Mouse (Mus musculus) cortical plate, adult 2 months (tissue): ENCODE results near the gene Gm49378. TPM values are rescaled to one million over a fixed set of nuclear protein-coding genes. Genes with fewer than 3 reads are reported as not detected.

ENCODE experiments used
- H3K27ac ChIP-seq: fragments of 200-500 bp; 2 replicates; pipeline ENCODE4 v1.5.1; 2012; ENCODE audit warnings: low read length, control low read depth, inconsistent platforms; ENCODE audit not compliant: insufficient read depth
- H3K4me1 ChIP-seq: fragments of 200-500 bp; 2 replicates; pipeline ENCODE4 v1.6.1; 2011; ENCODE audit warnings: low read length; ENCODE audit not compliant: control insufficient read depth, insufficient read depth
- H3K4me3 ChIP-seq: fragments of 200-500 bp; 2 replicates; pipeline ENCODE4 v1.5.1; 2011; ENCODE audit warnings: mild to moderate bottlenecking, low read length, control low read depth; ENCODE audit not compliant: insufficient read depth
- CTCF ChIP-seq: fragments of 200-500 bp; IDR thresholded peaks from 2 replicates; pipeline ENCODE4 v1.5.1; 2011; ENCODE audit warnings: mild to moderate bottlenecking, control low read depth, low read length; ENCODE audit not compliant: insufficient read depth; ENCODE audit errors: extremely low read depth
- POLR2A ChIP-seq: fragments of 200-500 bp; IDR thresholded peaks from 2 replicates; pipeline ENCODE4 v1.6.1; 2011; ENCODE audit warnings: mild to moderate bottlenecking, low read length, control low read depth; ENCODE audit not compliant: insufficient read depth; ENCODE audit errors: extremely low read depth
- polyA plus RNA-seq: library from polyadenylated mRNA; depleted of rRNA; stranded (reverse); fragments of >200 nt; gene quantifications from 2 replicates; pipeline ENCODE4 v1.2.3, GENCODE M21; 2012

Gene Gm49378
- polyA plus RNA-seq, 1 experiment: 6.5 TPM

GRCm38 (mm10) chr14:55658011-55658410 lies 20.3 kb upstream of the Gm49378 start:
- Histone ChIP-seq H3K27ac (no peak overlapping the region), H3K4me1 (no peaks in the 10 kb centered on the region), H3K4me3 (no peak overlapping the region)
- TF ChIP-seq CTCF (no peak), POLR2A (no peak)

GRCm38 (mm10) chr14:55656935-55657334 lies 19.2 kb upstream of the Gm49378 start:
- Histone ChIP-seq H3K4me1 (no peaks in the 10 kb centered on the region), H3K4me3 (no peak overlapping the region), H3K27ac (no peak overlapping the region)
- TF ChIP-seq CTCF: no peak
- no peak for TF ChIP-seq POLR2A

DNA sequence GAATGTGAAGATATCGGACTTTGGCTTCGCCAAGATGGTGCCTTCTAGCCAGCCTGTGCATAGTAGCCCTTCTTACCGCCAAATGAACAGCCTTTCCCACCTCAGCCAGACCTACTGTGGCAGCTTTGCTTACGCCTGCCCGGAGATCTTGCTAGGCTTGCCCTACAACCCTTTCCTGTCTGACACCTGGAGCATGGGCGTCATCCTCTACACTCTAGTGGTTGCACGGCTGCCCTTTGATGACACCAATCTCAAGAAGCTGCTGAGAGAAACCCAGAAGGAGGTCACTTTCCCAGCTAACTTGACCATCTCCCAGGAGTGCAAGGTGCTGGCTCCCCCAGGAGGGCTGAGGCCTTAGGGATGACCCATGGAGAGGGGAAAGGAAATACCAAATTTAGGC lies 13.8 kb upstream of the Gm49378 start:
- no peak overlapping the region for H3K27ac ChIP-seq
- TF ChIP-seq CTCF (no peak), POLR2A (no peak)
- H3K4me3 ChIP-seq: no peak overlapping the region
- H3K4me1 ChIP-seq: no peaks in the 10 kb centered on the region

DNA sequence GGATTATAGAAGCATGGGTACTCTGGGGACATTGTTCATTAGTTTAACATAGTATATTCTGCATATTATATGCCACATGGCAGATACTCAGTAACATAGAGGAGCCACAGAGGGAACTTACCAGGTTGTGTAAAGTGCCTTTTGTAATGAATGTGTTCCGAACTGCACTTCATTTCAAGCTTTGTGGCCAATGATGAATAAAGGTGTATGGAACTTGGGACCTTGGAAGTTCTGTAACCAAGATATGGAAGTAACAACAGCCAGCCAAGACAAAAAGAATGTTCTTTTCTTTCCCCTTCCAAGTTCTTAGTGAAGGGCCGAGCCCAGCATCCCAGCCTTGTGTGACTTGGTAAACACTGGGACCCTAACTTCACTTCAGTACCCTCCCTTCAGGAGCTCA lies 12.2 kb upstream of the Gm49378 start, which contains the start of gene Tssk4:
Gene Tssk4, plus strand, starts transcription at position 301 of the 400 bp plus-strand sequence.
- Histone ChIP-seq H3K4me1 (no peaks in the 10 kb centered on the region), H3K27ac (no peak within 1 kb of the TSS), H3K4me3 (no peak within 1 kb of the TSS)
- no peak for TF ChIP-seq CTCF
- no peak for TF ChIP-seq POLR2A

GRCm38 (mm10) chr14:55644261-55644888 lies 6.7 kb upstream of the Gm49378 start:
- peak overlapping the region; percentile 76 for H3K4me3 ChIP-seq
- TF ChIP-seq POLR2A: no peak
- TF ChIP-seq CTCF: no peak
- no peak overlapping the region for H3K27ac ChIP-seq

GRCm38 (mm10) chr14:55643060-55643907 lies 5.6 kb upstream of the Gm49378 start, which contains the start of gene Tm9sf1:
Gene Tm9sf1, minus strand, starts transcription at chr14:55643806.
- Histone ChIP-seq H3K4me3 (peak within 1 kb of the TSS; percentile 76), H3K4me1 (peaks cover 7% of the 10 kb centered on the region; the same call in 1 of the 2 replicates), H3K27ac (peak within 1 kb of the TSS; percentile 95)
- TF ChIP-seq POLR2A (peak; percentile 36; the same call in 1 of the 2 replicates), CTCF (no peak)

More at GRCm38 (mm10) chr14:55644261-55644888, 6.7 kb upstream of the Gm49378 start:
- H3K4me1 ChIP-seq: peaks cover 7% of the 10 kb centered on the region; the same call in 1 of the 2 replicates

DNA sequence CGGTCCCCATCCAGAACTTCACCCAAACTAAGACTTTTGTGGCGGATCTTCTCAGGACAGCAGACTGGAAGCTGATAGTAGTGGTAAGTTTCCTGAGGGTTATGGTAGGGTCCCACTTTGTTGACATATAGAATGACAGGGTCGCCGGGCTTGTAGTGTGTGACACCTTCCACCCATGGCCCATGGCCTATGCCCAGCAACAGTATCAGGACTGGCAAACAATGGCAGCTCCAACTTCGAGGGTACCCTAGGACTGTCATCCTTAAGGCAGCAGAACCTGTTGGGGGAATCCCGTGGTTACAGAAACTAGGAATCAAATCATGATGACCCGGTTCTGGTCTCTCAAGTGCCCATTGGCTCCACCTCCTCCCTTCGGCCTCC lies 5.0 kb upstream of the Gm49378 start:
- H3K4me3 ChIP-seq: peak overlapping the region; percentile 76
- H3K27ac ChIP-seq: peak overlapping the region; percentile 95; the same call in 1 of the 2 replicates
- H3K4me1 ChIP-seq: peaks cover 7% of the 10 kb centered on the region; the same call in 1 of the 2 replicates
- TF ChIP-seq POLR2A: no peak
- TF ChIP-seq CTCF: no peak

DNA sequence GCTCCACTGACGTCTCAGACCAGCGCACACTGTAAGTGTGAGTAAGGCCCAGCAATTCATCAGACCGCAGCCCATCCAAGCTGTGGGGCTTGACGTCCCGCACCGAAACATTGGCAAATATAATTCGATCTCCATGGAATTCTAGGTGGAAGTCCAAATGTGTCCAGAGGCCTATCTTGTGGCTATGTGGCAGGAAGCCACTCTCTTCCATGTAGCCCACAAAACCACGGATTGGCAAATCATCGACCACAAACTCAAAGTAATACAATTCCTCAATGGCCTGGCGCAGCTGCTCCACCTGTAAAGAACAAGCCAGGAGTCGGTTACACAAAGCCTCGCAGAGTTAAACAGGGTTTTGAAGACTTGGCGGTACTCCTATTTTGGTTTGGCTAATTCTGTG lies 3.6 kb upstream of the Gm49378 start:
- no peak overlapping the region for H3K4me3 ChIP-seq
- no peak overlapping the region for H3K27ac ChIP-seq
- peaks cover 7% of the 10 kb centered on the region; the same call in 1 of the 2 replicates for H3K4me1 ChIP-seq
- no peak for TF ChIP-seq CTCF
- no peak for TF ChIP-seq POLR2A

DNA sequence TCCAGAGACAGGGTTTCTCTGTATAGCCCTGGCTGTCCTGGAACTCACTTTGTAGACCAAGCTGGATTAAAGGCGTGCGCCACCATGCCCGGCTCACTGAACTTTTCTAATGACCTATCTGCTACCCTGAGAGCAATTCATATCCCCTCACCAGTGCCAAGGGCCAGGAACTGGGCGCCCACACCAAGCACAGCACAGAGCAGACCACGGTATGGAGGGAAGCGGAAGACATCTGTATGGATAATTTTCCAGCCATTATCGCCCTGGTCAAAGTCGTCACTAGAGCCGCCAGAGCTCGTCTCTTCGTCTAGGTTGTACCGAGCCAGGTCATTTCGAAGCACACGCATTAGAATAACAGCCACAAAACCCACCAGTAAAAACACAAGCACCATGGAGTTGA lies 3.1 kb upstream of the Gm49378 start:
- H3K4me3 ChIP-seq: no peak overlapping the region
- no peak overlapping the region for H3K27ac ChIP-seq
- peaks cover 7% of the 10 kb centered on the region; the same call in 1 of the 2 replicates for H3K4me1 ChIP-seq
- TF ChIP-seq POLR2A (no peak), CTCF (no peak)

DNA sequence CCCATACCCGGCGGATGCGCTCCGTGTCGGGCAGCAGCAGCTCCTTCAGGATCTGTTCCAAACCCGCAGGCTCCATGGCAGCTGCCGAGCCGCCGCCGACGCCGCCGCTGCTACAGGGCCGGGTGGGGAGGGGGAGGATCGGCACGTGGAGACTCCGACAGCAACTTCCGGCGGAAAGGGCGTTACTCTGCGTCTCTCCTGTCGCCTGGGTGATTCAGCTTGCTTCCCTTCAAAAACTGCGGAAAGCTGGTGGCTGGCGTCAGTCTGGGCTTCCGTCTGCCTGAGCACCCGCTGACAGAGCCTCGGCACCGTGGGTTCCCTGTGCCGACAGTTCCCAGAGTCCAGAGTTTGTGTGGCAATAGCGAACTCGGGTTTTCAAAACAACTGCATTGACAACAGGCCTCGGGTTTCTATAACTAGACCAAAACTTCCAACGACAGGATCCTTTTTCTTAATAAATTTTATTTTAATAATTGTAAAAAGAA lies 2.1 kb downstream of the Gm49378 start, which contains the start of gene Ipo4:
Gene Ipo4, minus strand, starts transcription at position 435 of the 485 bp plus-strand sequence.
- H3K4me3 ChIP-seq: peak within 1 kb of the TSS; percentile 67
- TF ChIP-seq CTCF: no peak
- peak; percentile 98 for TF ChIP-seq POLR2A
- H3K4me1 ChIP-seq: no peaks in the 10 kb centered on the region
- H3K27ac ChIP-seq: no peak within 1 kb of the TSS
